Mouse (Mus musculus): ENCODE results near the gene Ctnnd1.

The Ctnnd1 gene

DNA sequence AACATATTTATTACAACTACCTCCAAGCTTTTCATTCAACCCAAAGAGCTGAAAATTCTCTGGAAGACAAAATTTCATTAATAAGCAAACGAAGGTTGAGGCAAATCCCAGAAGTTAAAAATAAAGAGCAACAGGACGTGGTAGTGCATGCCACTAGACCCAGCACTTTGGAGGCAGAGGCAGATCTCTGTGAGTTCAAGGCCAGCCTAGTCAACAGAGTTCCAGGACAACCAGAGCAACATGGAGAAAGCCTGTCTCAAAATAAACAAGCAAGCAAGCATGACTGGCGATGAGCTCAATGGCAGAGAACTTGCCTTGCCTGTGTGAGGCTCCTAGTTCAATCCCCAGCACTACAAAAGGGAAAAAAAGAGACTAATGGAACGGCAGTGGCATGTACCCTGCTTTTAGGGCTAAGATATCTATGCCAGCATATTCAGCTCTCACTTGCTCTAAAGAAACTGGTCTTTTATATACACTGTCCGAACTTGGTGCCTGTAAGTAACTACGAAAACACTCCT is 3.5 kb downstream of the Ctnnd1 start:
- no peak for DNase-seq (ENCODE audit: low read depth)

- no peak for DNase-seq (ENCODE audit: low read depth)
Observed at GRCm38 (mm10) chr2:84646138-84646537, 4.4 kb downstream of the Ctnnd1 start.

DNA sequence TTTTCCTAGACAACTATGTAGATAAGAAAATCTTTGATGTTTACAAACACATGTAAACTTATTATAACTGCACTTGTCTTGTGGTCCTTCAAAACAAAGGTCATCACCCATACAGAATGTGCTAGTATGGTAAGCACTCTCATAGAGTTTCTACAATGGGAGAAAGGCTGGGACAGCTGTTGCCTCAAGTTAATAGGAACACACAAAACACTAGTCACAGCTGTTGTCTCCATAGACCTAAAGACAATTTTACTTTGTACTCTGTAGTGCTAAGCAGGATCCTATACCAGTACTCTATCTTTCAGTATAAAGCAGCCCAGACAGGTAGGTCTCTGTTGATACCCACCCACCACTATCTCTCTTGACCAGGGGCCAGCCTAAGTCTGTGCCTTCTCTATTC is 9.7 kb downstream of the Ctnnd1 start:
- DNase-seq (ENCODE audit: low read depth): no peak

GRCm38 (mm10) chr2:84638428-84639220 is 11.9 kb downstream of the Ctnnd1 start:
- DNase-seq (ENCODE audit: low read depth): no peak

- no peak for DNase-seq (ENCODE audit: low read depth)
Observed at GRCm38 (mm10) chr2:84637452-84638165, 13.0 kb downstream of the Ctnnd1 start.

DNA sequence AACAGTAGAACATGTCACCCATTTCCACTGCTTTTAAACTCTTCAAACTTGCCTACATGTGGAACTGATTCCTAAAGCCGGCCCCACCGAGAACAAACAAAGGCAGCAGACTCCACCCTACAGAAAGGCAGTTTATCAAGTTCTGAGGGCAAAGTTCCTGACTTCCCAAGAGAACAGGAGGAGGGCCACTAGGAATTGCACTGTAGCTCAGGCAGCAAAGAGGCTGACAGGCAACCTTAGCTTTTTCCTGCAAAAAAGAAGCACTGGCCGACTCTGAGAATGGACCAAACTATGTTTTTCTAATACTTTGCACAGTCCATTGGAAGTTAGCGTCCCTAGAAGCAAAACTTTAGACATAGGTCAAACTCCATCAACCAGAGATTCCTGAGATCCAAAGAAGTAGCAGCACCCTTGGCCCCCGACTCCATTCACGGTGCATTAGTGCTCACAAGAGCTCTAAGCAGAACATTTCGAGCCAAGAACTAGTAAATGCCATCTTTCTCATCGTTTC is 14.3 kb downstream of the Ctnnd1 start:
- no peak for DNase-seq (ENCODE audit: low read depth)

GRCm38 (mm10) chr2:84635611-84636010 is 15.0 kb downstream of the Ctnnd1 start:
- DNase-seq (ENCODE audit: low read depth): no peak

DNA sequence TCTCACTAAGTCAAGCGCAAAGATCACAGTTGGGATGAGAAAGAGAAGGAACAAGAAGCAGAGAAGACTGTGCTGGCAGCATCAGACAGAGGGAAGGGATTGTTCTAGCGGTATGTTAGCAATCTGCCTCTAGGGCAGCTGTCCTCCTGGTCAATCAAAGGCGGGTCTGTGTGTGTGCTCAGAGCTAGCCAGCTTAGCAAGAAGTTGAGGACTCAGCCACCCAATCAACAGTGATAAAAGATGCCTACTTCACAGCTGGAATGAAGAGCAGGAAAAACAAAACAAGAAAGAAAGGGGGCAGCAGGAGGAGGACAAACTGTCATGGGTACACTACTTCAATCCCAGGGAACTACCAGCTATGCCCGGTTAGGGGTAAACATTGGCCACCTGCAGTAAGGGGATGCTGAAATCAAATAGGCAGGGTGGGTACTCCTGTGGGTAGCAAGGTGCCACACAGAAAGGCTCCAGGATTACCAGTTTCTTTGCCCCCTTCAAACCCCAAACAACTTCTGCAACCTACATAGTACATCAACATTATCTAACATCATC is 15.6 kb downstream of the Ctnnd1 start:
- DNase-seq (ENCODE audit: low read depth): no peak

DNA sequence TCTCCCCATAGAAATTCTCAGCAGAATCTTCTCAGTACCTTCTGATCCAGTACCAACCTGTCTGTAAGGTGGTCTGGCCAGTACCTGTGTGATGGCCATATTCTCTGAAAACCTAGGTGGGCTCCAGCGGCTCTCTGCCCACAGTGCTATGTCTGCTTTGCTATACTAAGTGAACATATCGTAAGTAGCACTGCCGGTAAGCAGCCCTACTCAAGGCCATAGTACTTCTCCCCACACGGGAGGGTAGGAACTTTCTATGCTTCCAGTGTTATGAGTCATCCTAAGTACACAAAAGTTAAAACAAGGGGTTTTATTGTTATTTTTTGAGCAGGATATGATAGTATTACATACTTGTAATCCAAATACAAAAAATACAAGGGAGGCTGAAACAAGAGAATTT is 16.6 kb downstream of the Ctnnd1 start:
- no peak for DNase-seq (ENCODE audit: low read depth)

DNA sequence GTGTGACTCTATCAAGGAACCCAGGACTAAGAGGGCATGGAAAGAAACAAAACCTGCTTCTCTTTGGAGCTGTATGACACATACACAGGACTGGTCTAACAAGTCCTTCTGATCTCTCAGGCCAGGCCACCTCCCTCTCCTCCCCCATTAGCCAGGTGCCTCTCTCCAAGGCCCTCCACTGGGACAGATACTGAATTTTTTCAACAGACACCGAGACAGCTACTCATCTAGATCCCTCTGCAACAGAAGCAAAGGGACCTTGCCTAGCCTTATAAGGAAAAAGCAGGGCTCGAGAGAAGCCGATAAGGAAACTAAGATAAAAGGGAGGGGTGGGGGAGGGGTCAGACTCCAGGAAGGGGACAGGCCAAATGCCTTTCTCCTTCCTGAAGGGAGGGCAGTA is 17.6 kb downstream of the Ctnnd1 start:
- peak; percentile 38 for DNase-seq (ENCODE audit: low read depth)

GRCm38 (mm10) chr2:84632001-84632400 is 18.6 kb downstream of the Ctnnd1 start:
- DNase-seq (ENCODE audit: low read depth): no peak

DNA sequence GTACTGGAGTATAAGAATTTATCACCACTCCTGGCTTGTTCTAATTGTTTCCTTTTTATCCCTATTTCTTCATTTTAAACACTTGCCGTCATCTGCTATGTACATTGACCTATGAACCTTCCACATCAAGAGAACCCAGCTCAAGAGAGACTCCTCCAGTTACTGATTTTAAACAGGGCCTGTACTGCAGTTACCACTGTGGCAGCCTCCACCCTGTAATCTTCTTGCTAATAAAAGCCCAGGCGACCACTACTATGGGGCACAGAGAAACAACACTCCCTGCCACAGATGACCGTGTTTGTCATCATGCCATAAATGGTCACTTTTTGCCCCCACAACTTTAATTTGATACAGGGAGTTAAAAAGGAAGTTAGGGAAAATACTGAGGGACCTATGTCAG is 23.5 kb downstream of the Ctnnd1 start:
- no peak for DNase-seq (ENCODE audit: low read depth)

- no peak for DNase-seq (ENCODE audit: low read depth)
Observed at GRCm38 (mm10) chr2:84626366-84626975, 24.1 kb downstream of the Ctnnd1 start.

DNA sequence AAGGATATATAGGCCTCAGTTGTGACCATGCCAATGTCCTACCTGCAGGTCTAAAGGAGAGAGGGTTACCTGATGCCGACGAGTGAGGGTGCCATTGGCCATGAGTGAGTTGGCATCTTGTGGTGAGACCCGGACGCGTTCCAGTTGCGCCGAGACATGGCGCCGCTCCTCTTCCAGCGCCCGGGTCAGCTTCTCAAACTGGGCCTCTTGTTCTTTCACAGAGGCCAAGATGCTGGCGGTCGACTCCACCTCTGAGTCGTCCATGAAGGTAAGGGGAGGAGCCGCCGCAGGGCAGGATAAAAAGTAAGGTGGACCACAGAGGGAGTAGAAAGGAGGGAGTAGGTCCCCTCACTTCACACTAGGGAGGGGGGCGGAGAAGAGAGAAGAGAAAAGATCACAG is 26.4 kb downstream of the Ctnnd1 start:
- no peak for DNase-seq (ENCODE audit: low read depth)

DNA sequence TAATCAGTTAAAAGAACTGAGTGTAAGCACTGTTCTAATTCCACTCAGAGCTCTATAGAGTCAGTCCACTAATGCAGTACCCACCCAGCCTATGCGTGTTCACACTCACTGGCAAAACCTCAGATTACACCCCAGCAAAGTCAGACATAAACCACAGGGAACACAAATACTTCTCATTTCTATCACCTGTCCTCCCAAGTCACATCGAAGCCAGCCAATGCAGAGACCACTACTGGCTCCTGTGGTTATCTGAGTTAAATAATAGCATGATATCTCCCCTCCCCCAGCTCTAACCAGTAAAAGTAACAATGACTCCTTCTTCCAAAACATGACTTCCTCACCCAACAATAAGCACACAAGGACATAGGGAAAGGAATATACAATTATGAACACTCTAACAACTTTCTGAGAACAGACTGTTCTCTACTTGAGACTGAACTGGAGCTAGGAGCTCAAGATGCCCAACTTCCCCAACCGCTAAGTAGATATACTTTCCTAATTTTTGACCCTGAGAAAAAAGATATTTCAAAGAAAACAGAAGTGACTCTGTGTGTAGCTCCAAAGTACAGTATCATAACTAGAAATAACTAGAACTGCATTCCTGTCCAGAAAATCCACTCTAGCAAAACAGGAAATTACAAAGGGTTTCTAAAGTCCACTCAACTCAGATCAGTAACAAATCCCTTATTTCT is 27.0 kb downstream of the Ctnnd1 start:
- DNase-seq (ENCODE audit: low read depth): no peak

DNA sequence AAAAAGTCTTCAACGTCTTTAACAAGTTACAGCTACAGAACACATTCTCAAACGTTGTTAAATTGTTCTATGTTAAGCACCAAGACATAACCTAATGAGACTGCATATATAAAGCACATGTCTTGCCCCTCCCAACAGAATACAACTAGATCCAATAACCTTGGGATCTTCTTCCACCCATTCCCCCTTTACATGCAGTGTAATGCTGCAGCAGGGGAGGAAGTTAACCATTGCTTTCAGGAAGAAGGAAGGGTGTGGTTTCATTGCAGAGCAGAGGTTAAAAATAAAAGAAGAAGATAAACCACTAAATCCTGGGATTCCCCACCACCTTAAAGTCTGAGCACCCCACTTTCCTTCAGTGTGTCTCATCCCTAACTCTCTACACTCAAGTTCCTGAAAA is 27.9 kb downstream of the Ctnnd1 start:
- no peak for DNase-seq (ENCODE audit: low read depth)

DNA sequence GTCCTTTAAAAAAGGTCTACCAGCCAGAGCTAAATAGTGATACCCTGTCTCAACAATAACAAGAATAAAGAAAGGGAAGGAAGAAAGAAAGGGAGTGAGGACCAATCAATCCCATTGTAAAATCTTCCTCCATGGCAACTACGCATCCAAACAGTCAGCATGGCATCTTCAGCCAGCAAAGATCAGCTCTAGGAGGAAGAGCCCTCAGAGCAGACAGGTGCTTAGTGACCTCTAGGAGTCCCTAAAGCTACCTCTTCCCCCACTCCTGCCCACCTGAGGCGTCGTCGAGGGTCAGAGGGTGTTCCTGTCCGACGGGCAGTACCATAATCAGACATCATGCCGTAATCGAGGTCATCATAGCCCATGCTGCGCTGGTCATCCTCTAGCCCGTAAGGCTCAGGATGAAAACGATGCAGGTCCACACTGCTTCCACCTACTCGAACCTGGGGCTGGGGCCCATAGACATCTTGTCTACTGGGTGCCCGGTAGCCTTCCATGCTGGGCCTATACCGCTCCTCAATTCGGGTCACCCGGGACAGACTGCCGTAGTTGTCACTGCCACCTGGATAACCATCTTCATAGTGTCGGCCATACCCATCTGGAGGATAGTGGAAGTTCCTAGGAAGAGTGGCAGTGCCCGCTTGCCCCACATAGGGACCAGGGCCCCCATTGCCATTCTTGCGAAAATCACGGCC is 30.8 kb downstream of the Ctnnd1 start:
- no peak for DNase-seq (ENCODE audit: low read depth)

DNA sequence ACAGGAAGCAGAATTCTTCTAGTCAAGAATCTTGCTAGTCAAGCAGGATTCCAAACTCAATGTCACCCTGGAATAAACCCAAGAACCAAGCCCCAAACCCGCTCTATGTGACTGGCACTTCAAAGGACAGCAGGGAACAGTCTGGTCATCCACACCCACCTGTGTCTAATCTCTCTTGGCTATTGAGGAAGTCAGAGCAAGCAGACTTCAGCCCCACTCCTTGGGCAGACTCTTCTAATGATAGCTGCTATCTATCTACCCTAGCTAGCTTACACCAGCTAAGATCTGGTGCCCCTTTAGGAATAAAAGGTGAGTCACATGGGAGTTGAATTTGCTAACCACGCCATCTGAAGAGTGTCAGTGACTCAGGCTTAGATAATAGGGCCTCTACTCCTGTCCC is 31.7 kb downstream of the Ctnnd1 start:
- no peak for DNase-seq (ENCODE audit: low read depth)

- DNase-seq (ENCODE audit: low read depth): peak; percentile 61
Observed at GRCm38 (mm10) chr2:84617637-84618515, 32.7 kb downstream of the Ctnnd1 start.

GRCm38 (mm10) chr2:84612764-84613163 is 37.8 kb downstream of the Ctnnd1 start:
- no peak for DNase-seq (ENCODE audit: low read depth)

Measured in c-Kit-positive CD71-positive TER-119-negative erythroid progenitor cells, embryonic 14.5 days (primary cell).